Mouse (Mus musculus) midbrain, embryonic 11.5 days (tissue): ENCODE results near the gene Fbxo22. TPM values are rescaled to one million over a fixed set of nuclear protein-coding genes. Genes with fewer than 3 reads are reported as not detected.

ENCODE experiments used
- ATAC-seq: fragments of 200-750 bp; cut with Nextera tagmentation; 2 replicates; pipeline ENCODE4 v1.8.0; 2017; ENCODE audit warnings: moderate TSS enrichment, moderate library complexity; ENCODE audit not compliant: low FRiP score
- DNase-seq: peaks from one replicate; pipeline ENCODE4 v3.0.0; 2015; ENCODE audit warnings: low spot score; ENCODE audit errors: missing footprints
- H3K27ac ChIP-seq: fragments of 300-500 bp; sonication (generic); 2 replicates; pipeline ENCODE4 v1.5.1; 2014; ENCODE audit warnings: low read depth, low read length
- H3K27me3 ChIP-seq: fragments of 300-500 bp; sonication (generic); 2 replicates; pipeline ENCODE4 v1.6.1; 2014; ENCODE audit warnings: mild to moderate bottlenecking, low read length, moderate library complexity, mixed read lengths; ENCODE audit not compliant: control insufficient read depth, insufficient read depth
- H3K36me3 ChIP-seq: fragments of 300-500 bp; sonication (generic); 2 replicates; pipeline ENCODE4 v1.6.1; 2014; ENCODE audit warnings: mild to moderate bottlenecking, low read length, moderate library complexity, mixed read lengths; ENCODE audit not compliant: control insufficient read depth, insufficient read depth
- H3K4me1 ChIP-seq: fragments of 300-500 bp; sonication (generic); 2 replicates; pipeline ENCODE4 v1.6.1; 2014; ENCODE audit warnings: low read length; ENCODE audit not compliant: control insufficient read depth, insufficient read depth
- H3K4me2 ChIP-seq: fragments of 300-500 bp; sonication (generic); 2 replicates; pipeline ENCODE4 v1.6.1; 2014; ENCODE audit warnings: mild to moderate bottlenecking, moderate library complexity
- H3K4me3 ChIP-seq: fragments of 300-500 bp; sonication (generic); 2 replicates; pipeline ENCODE4 v1.5.1; 2014; ENCODE audit warnings: low read depth, low read length
- H3K9ac ChIP-seq: fragments of 300-500 bp; sonication (generic); 2 replicates; pipeline ENCODE4 v1.6.1; 2014; ENCODE audit warnings: low read length
- H3K9me3 ChIP-seq: fragments of 300-500 bp; sonication (generic); 2 replicates; pipeline ENCODE4 v1.6.1; 2016; ENCODE audit warnings: low read length; ENCODE audit not compliant: control insufficient read depth
- WGBS: fragments of 180-500 bp; shearing (Covaris S2); extraction: QIAGEN DNeasy Blood & Tissue Kit; methylation state at CpG from one replicate; pipeline ENCODE4 v1.1.7; 2014; 5-methylcytosine and 5-hydroxymethylcytosine counted together
- polyA plus RNA-seq: library from polyadenylated mRNA; unstranded; fragments of >200 nt; fragmentation: Nextera tagmentation; extraction: Ambion mirVana; gene quantifications from 2 replicates; pipeline ENCODE4 v1.2.1, GENCODE M21; 2014

The Fbxo22 gene
- 84.6 and 92.5 TPM in 2 replicates for polyA plus RNA-seq

DNA sequence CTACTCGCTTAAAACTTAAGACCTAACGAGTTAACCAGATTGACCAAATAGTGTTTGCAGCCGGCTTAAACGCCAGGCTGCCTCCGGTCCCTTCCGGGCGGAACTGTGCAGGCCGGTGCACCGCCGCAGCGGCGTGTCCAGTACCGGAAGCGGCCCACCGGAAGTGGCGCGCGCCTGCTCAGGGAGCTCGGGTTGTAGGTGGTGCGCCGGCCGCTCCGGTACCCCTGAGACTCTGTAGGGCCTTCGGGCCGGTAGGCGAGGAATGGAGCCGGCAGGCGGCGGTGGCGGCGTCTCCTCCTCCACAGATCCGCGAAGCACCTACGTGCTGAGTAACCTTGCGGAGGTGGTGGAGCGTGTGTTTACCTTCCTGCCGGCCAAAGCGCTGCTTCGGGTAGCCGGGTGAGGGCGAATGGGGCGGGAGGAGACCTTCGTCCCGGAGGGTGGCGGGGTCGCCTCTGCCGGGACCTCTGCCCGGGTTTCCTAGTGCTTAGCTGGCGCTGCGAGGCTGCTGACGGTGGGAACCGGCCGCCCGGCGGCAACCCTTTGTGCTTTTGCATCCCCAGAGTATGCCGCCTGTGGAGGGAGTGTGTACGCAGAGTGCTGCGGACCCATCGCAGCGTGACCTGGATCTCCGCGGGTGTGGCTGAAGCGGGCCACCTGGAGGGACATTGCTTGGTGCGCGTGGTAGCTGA lies at the start of gene Fbxo22:
Fbxo22 (plus strand) TSS at position 136 of the 692 bp plus-strand sequence.
- H3K36me3 ChIP-seq = peaks cover 2% of the 10 kb centered on the region; the same call in 1 of the 2 replicates
- peak; percentile 99 for DNase-seq
- H3K27ac ChIP-seq = peak within 1 kb of the TSS; percentile 79
- peaks cover 9% of the 10 kb centered on the region for H3K4me1 ChIP-seq
- H3K27me3 ChIP-seq = no peaks in the 10 kb centered on the region
- peak within 1 kb of the TSS; percentile 80 for H3K4me3 ChIP-seq
- H3K4me2 ChIP-seq = peak within 1 kb of the TSS; percentile 77
- peak; percentile 100 for ATAC-seq
- no peaks in the 10 kb centered on the region for H3K9me3 ChIP-seq
- under 1% methylated on average over 65 of the region's 65 CpGs for WGBS
- peak within 1 kb of the TSS; percentile 89 for H3K9ac ChIP-seq

DNA sequence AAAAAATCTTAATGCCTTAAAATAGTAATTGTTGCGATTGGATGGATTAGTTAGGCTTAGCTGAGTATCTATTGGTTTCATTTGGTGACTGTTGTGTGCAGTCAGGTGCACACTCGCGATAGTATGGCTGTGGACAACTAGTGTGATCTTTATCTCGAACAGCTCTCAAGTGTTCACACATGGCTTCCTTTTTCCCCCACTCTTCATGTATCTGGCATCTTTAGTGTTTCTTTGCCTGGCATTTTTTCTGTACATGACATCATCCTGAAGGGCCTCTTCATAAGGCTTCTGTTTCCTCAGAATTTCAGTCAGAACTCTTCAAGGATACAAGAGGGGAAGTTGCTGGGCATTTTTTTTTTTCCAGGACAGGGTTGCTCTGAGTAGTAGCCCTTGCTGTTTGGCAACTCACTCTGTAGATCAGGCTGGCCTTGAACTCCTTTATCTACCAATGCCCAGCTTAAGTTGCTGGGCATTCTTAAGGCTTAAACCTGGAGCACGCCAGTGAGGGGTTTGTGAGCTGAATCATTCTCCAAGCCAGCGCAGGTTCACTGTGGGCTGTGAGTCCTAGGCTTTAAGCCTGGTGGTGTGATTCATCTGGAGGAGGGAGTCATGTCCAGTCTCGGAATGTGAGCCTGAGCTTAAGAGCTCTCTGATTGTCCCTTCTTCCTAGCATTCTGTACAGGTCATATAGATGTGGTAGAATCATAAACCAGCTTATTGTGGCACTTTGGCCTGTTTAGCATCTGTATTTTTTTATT lies 37.9 kb upstream of the Fbxo22 start:
- WGBS = 86% methylated on average over 7 of the region's 7 CpGs
- H3K4me2 ChIP-seq = no peak overlapping the region
- H3K27ac ChIP-seq = no peak overlapping the region
- no peaks in the 10 kb centered on the region for H3K9me3 ChIP-seq
- no peaks in the 10 kb centered on the region for H3K27me3 ChIP-seq
- no peak overlapping the region for H3K4me3 ChIP-seq
- DNase-seq (peak; percentile 47), ATAC-seq (no peak)
- H3K9ac ChIP-seq = no peak overlapping the region
- no peaks in the 10 kb centered on the region; the same call in 1 of the 2 replicates for H3K36me3 ChIP-seq
- no peaks in the 10 kb centered on the region for H3K4me1 ChIP-seq

- Histone ChIP-seq H3K4me1 (no peaks in the 10 kb centered on the region), H3K9me3 (no peaks in the 10 kb centered on the region), H3K27ac (no peak overlapping the region), H3K9ac (no peak overlapping the region), H3K4me3 (no peak overlapping the region), H3K36me3 (no peaks in the 10 kb centered on the region; the same call in 1 of the 2 replicates), H3K27me3 (no peaks in the 10 kb centered on the region), H3K4me2 (no peak overlapping the region)
- DNase-seq = no peak
- 89% methylated on average over 1 of the region's 1 CpGs for WGBS
- no peak for ATAC-seq
These were observed 36.5 kb upstream of the Fbxo22 start for GRCm38 (mm10) chr9:55172195-55172685.

GRCm38 (mm10) chr9:55174235-55174634 lies 34.5 kb upstream of the Fbxo22 start:
- H3K27me3 ChIP-seq = no peaks in the 10 kb centered on the region
- no peaks in the 10 kb centered on the region for H3K4me1 ChIP-seq
- 85% methylated on average over 2 of the region's 2 CpGs for WGBS
- H3K4me2 ChIP-seq = no peak overlapping the region
- H3K27ac ChIP-seq = no peak overlapping the region
- no peak for DNase-seq
- no peaks in the 10 kb centered on the region for H3K9me3 ChIP-seq
- no peaks in the 10 kb centered on the region; the same call in 1 of the 2 replicates for H3K36me3 ChIP-seq
- no peak overlapping the region for H3K9ac ChIP-seq
- no peak overlapping the region for H3K4me3 ChIP-seq
- no peak for ATAC-seq

DNA sequence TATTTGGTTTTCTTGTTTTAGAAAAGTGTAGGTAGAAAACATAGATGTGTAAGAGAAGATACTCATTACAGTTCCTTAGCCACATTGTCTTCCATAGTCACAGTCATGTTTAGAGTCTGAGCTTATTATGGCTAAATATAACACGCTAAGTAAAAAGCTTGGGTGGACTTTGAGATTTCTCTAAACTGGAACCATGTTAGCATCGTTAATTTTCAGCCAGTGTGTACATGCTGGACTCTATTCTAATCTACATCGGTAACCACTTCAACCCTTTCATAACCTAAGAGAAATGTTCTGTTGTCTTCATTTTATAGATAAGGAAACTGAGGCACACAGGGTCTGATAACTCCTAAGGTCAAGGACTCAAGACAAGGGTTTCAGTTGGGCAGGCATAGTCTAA lies 12.8 kb upstream of the Fbxo22 start:
- H3K27me3 ChIP-seq = no peaks in the 10 kb centered on the region
- no peaks in the 10 kb centered on the region for H3K9me3 ChIP-seq
- H3K4me2 ChIP-seq = no peak overlapping the region
- no peaks in the 10 kb centered on the region for H3K4me1 ChIP-seq
- H3K36me3 ChIP-seq = no peaks in the 10 kb centered on the region; the same call in 1 of the 2 replicates
- no peak for DNase-seq
- H3K27ac ChIP-seq = no peak overlapping the region
- 93% methylated on average over 3 of the region's 3 CpGs for WGBS
- H3K9ac ChIP-seq = no peak overlapping the region
- ATAC-seq = no peak
- no peak overlapping the region for H3K4me3 ChIP-seq

GRCm38 (mm10) chr9:55198260-55198659 lies 10.5 kb upstream of the Fbxo22 start:
- 100% methylated on average over 1 of the region's 1 CpGs for WGBS
- Histone ChIP-seq H3K9ac (no peak overlapping the region), H3K4me3 (no peak overlapping the region), H3K27ac (no peak overlapping the region), H3K9me3 (no peaks in the 10 kb centered on the region), H3K4me1 (no peaks in the 10 kb centered on the region), H3K36me3 (no peaks in the 10 kb centered on the region), H3K4me2 (no peak overlapping the region), H3K27me3 (no peaks in the 10 kb centered on the region)
- DNase-seq = no peak
- no peak for ATAC-seq

- Histone ChIP-seq H3K4me2 (no peak overlapping the region), H3K27ac (no peak overlapping the region), H3K4me1 (no peaks in the 10 kb centered on the region), H3K9ac (no peak overlapping the region), H3K27me3 (no peaks in the 10 kb centered on the region), H3K9me3 (no peaks in the 10 kb centered on the region), H3K4me3 (no peak overlapping the region), H3K36me3 (no peaks in the 10 kb centered on the region)
- 79% methylated on average over 2 of the region's 2 CpGs for WGBS
- ATAC-seq (no peak), DNase-seq (no peak)
These were observed 9.4 kb upstream of the Fbxo22 start for GRCm38 (mm10) chr9:55199348-55199747.

DNA sequence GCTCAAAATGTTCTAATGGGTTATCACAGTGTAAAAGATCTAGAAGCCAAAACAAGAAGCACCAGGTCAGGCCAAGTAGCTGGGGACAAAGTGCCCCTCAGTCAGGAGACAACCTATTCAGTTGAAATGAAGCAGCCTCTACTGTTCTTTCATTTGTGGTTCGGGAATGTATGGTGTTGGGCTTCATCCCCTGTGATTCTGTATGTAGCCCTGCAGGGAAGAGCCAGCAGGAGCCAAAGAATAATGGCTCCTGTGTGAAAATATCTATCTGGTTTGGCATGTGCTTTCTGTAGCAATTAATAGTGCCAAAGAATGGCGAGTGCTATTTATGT lies 301 bp upstream of the Fbxo22 start:
- ATAC-seq (peak; percentile 43), DNase-seq (no peak)
- H3K4me1 ChIP-seq = peaks cover 9% of the 10 kb centered on the region
- 0% methylated on average over 2 of the region's 2 CpGs for WGBS
- no peaks in the 10 kb centered on the region for H3K9me3 ChIP-seq
- H3K4me2 ChIP-seq = peak overlapping the region; percentile 77
- peak overlapping the region; percentile 80 for H3K4me3 ChIP-seq
- no peaks in the 10 kb centered on the region for H3K27me3 ChIP-seq
- H3K9ac ChIP-seq = peak overlapping the region; percentile 89
- H3K36me3 ChIP-seq = no peaks in the 10 kb centered on the region
- 0 out of 2 replicates have a peak overlapping the region, but pooled peaks have one; percentile 20 for H3K27ac ChIP-seq

DNA sequence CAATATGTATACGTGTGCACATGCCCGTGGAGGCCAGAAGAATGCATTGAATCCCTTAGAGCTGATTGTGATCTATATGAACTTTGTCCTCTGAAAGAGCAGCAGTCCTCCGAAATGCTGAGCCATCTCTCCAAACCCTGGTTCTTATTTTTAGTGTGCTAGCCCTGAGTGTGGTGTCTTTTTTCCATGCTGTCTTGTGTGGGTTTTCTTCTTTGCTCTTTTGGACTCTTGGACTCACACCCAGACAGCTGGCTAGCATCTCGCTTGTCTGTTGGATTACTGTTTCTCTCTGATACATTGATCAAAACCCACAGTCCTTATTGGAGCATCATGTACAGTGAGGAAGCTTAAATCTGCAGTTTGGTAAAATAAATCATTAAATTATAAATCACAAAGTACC lies 2.9 kb downstream of the Fbxo22 start:
- Histone ChIP-seq H3K9me3 (no peaks in the 10 kb centered on the region), H3K4me1 (peaks cover 9% of the 10 kb centered on the region), H3K27me3 (no peaks in the 10 kb centered on the region), H3K4me3 (no peak overlapping the region), H3K4me2 (no peak overlapping the region), H3K9ac (no peak overlapping the region), H3K27ac (no peak overlapping the region), H3K36me3 (peaks cover 16% of the 10 kb centered on the region)
- WGBS = 88% methylated on average over 4 of the region's 4 CpGs
- DNase-seq (no peak), ATAC-seq (no peak)
